Mouse (Mus musculus) erythroid progenitor cell, adult 5-6 weeks (primary cell): Measurements from ENCODE around the gene Pygo2. TPM values are rescaled to one million over a fixed set of nuclear protein-coding genes. Genes with fewer than 3 reads are reported as not detected.

Source experiments
- ATAC-seq: replicated peaks from 2 replicates; pipeline ENCODE4 v1.8.0; 2016; ENCODE audit warnings: moderate number of reproducible peaks, mild to moderate bottlenecking, moderate TSS enrichment, inconsistent platforms; ENCODE audit not compliant: poor library complexity, low FRiP score, severe bottlenecking
- total RNA-seq, 2 experiments: library from RNA; stranded (forward) in 1 of 2; stranded (reverse) in 1 of 2; fragments of 150-400 nt in 1 of 2; fragments of 186-747, 209-891 nt in 1 of 2; gene quantifications; 2 replicates each; pipeline versions ENCODE4 v1.2.3 to v1.2.4; 2015 to 2017; ENCODE audit warnings: low replicate concordance in 2 of 2

The Pygo2 gene
- total RNA-seq, 2 experiments from 2014 or later = 7.1 to 10.9 TPM

- no peak for ATAC-seq
These were observed 38.1 kb upstream of the Pygo2 start for GRCm38 (mm10) chr3:89391663-89392511.

GRCm38 (mm10) chr3:89392871-89393311 lies 37.1 kb upstream of the Pygo2 start:
- ATAC-seq = no peak

- ATAC-seq = peak; percentile 89
These were observed 36.4 kb upstream of the Pygo2 start for GRCm38 (mm10) chr3:89393605-89394004.

- peak; percentile 63 for ATAC-seq
These were observed 35.8 kb upstream of the Pygo2 start, which contains the start of gene Zbtb7b for GRCm38 (mm10) chr3:89394006-89394893. Zbtb7b (minus strand) TSS chr3:89394776.

- ATAC-seq = peak; percentile 53
These were observed 35.1 kb upstream of the Pygo2 start for GRCm38 (mm10) chr3:89394894-89395256.

- no peak for ATAC-seq
These were observed 34.6 kb upstream of the Pygo2 start for GRCm38 (mm10) chr3:89395419-89395805.

GRCm38 (mm10) chr3:89395806-89396653 lies 34.0 kb upstream of the Pygo2 start:
- no peak for ATAC-seq

GRCm38 (mm10) chr3:89396654-89397005 lies 33.4 kb upstream of the Pygo2 start:
- ATAC-seq = no peak

GRCm38 (mm10) chr3:89401329-89401728 lies 28.7 kb upstream of the Pygo2 start:
- no peak for ATAC-seq

- ATAC-seq = no peak
These were observed 27.3 kb upstream of the Pygo2 start, which contains the start of gene Lenep for GRCm38 (mm10) chr3:89402693-89403092. Lenep (minus strand) TSS chr3:89402793.

- no peak for ATAC-seq
These were observed 23.1 kb upstream of the Pygo2 start for GRCm38 (mm10) chr3:89406887-89407286.

- ATAC-seq = no peak
These were observed 21.6 kb upstream of the Pygo2 start for GRCm38 (mm10) chr3:89408448-89408847.

- ATAC-seq = no peak
These were observed 20.3 kb upstream of the Pygo2 start for GRCm38 (mm10) chr3:89409701-89410100.

GRCm38 (mm10) chr3:89410864-89411263 lies 19.1 kb upstream of the Pygo2 start:
- ATAC-seq = no peak

- ATAC-seq = peak; percentile 99
These were observed 18.3 kb upstream of the Pygo2 start, which contains the start of gene Flad1 for GRCm38 (mm10) chr3:89411490-89412393. Flad1 (minus strand) TSS chr3:89411870.

GRCm38 (mm10) chr3:89416158-89416557 lies 13.9 kb upstream of the Pygo2 start:
- ATAC-seq = no peak

GRCm38 (mm10) chr3:89417131-89417530 lies 12.9 kb upstream of the Pygo2 start:
- ATAC-seq = no peak

- no peak for ATAC-seq
These were observed 12.2 kb upstream of the Pygo2 start for GRCm38 (mm10) chr3:89417840-89418169.
